Mouse (Mus musculus) ES-E14 (cell line): Measurements from ENCODE around the gene Tmem202.

Experiments
- CHD2 ChIP-seq: IDR thresholded peaks from 2 replicates; pipeline ENCODE4 v1.6.1; 2014; ENCODE audit warnings: mild to moderate bottlenecking, low read depth, low read length, inconsistent platforms
- HCFC1 ChIP-seq: IDR thresholded peaks from 2 replicates; pipeline ENCODE4 v1.6.1; 2012; ENCODE audit warnings: low read length, inconsistent platforms, borderline replicate concordance; ENCODE audit not compliant: insufficient read depth
- ZNF384 ChIP-seq: IDR thresholded peaks from 2 replicates; pipeline ENCODE4 v1.6.1; 2012; ENCODE audit warnings: low read depth, low read length, inconsistent platforms

DNA sequence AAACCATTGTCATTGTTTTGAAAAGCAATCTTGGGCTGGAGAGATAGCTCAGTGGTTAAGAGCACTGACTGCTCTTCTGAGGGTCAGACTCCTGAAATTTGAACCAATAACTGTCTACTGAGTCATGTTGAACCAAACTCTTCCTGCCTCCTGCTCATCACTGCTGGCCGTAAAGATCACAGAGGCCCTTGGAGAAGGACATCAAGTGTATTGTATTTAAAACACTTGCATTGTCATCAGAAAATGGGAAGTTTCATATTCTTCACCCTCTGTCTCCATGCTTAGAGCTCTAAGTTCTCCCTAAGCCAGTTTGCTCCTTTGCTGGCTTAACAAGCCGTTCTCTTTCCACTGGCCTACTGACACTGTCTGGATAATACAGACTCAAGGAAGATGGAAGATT lies 11.4 kb downstream of the Tmem202 start:
- no peak for TF ChIP-seq CHD2
- TF ChIP-seq HCFC1 = no peak
- no peak for TF ChIP-seq ZNF384
